Comparison of ENCODE assay signal across 9 mouse cellular contexts in the genomic region with DNA sequence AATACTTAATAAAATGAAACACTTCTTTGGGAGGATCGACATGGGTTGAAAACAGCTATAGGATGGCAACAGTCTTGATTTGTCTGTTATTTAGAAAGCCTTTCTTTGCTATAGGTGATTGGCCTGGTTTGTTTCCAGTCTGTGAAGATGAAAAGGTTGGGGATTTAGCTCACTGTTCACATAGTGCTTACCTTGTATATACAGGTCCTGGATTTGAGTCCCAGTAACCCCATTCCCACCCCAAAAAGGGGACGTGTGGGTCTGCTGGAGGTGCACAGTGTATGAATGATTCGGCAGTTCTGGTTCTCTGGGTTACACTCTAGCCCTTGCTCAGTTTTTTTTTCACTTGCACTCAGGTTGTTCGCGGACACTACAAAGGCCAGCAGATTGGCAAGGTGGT. TPM values are rescaled to one million over a fixed set of nuclear protein-coding genes. Genes with fewer than 3 reads are reported as not detected.
A peak's percentile ranks its signal among the peaks of the same experiment; 100 is the strongest.
DNase-seq lines count a peak whose midpoint lies in the region; ATAC-seq and TF ChIP-seq lines count a peak whose summit lies in the region.
"Had no signal": no experiment of that assay in that cellular context is flagged by ENCODE, and none has a peak within 500 bp of the region (broad histone marks: within the 10 kb centered on the region; RNA-seq: fewer than 3 reads in every experiment).

No protein-coding gene starts in this region.

- WGBS in forebrain, embryonic 13.5 days, result 90% methylated on average over 5 of the region's 5 CpGs
- WGBS in liver, embryonic 12.5 days (ENCODE audit: insufficient replicate concordance), result 58% methylated on average over 5 of the region's 5 CpGs
- 70% methylated on average over 5 of the region's 5 CpGs for WGBS in stomach, postnatal 0 days

- TF ChIP-seq EP300 in stomach, postnatal 0 days (optimal IDR thresholded peaks at IDR 0.05), result no peak

- ATAC-seq in megakaryocyte, adult 5-6 weeks (ENCODE audit: poor library complexity, severe bottlenecking), result no peak
- ATAC-seq in forebrain, embryonic 13.5 days, result no peak
- ATAC-seq in liver, embryonic 12.5 days, result no peak
- no peak for ATAC-seq in stomach, postnatal 0 days (ENCODE audit: low FRiP score, low TSS enrichment)

- peaks cover 3% of the 10 kb centered on the region for H3K27me3 ChIP-seq in megakaryocyte, embryonic 14.5 days (replicated peaks)
- 0 out of 2 replicates have a peak, but pooled peaks cover 4% of the 10 kb centered on the region for H3K27me3 ChIP-seq in forebrain, embryonic 13.5 days
- no peaks in the 10 kb centered on the region for H3K27me3 ChIP-seq in liver, embryonic 12.5 days (replicated peaks)
- H3K27me3 ChIP-seq in stomach, postnatal 0 days (ENCODE audit: control insufficient read depth, insufficient read depth, low read length), result no peaks in the 10 kb centered on the region

- TF ChIP-seq CTCF in stomach, postnatal 0 days (IDR thresholded peaks at IDR 0.05; ENCODE audit: low read depth), result no peak

- peaks cover 33% of the 10 kb centered on the region for H3K4me1 ChIP-seq in megakaryocyte, embryonic 14.5 days
- H3K4me1 ChIP-seq in forebrain, embryonic 13.5 days, result peaks cover 8% of the 10 kb centered on the region
- H3K4me1 ChIP-seq in liver, embryonic 12.5 days, result peaks cover 52% of the 10 kb centered on the region
- no peaks in the 10 kb centered on the region for H3K4me1 ChIP-seq in stomach, postnatal 0 days (replicated peaks; ENCODE audit: control insufficient read depth, insufficient read depth)

- peaks cover 48% of the 10 kb centered on the region for H3K36me3 ChIP-seq in megakaryocyte, embryonic 14.5 days (replicated peaks; ENCODE audit: low read length)
- peaks cover 53% of the 10 kb centered on the region for H3K36me3 ChIP-seq in forebrain, embryonic 13.5 days (ENCODE audit: poor library complexity, severe bottlenecking)
- peaks cover 53% of the 10 kb centered on the region for H3K36me3 ChIP-seq in liver, embryonic 12.5 days
- peaks cover 5% of the 10 kb centered on the region; the same call in 1 of the 2 replicates for H3K36me3 ChIP-seq in stomach, postnatal 0 days (ENCODE audit: control insufficient read depth, insufficient read depth, low read length)

- H3K27ac ChIP-seq in forebrain, embryonic 13.5 days, result no peak overlapping the region
- peak overlapping the region; percentile 90 for H3K27ac ChIP-seq in liver, embryonic 12.5 days
- H3K27ac ChIP-seq in stomach, postnatal 0 days (replicated peaks), result no peak overlapping the region

- peak overlapping the region; percentile 99 for H3K9ac ChIP-seq in forebrain, embryonic 13.5 days
- H3K9ac ChIP-seq in liver, embryonic 12.5 days, result peak overlapping the region; percentile 96
- H3K9ac ChIP-seq in stomach, postnatal 0 days (ENCODE audit: low read length), result peak overlapping the region; percentile 99

- DNase-seq in stomach, postnatal 0 days (ENCODE audit: low spot score), result no peak
- DNase-seq in left cerebral cortex, adult 11 months (ENCODE audit: low spot score), result no peak
- DNase-seq in retina, postnatal 1 day, result no peak
- DNase-seq: adrenal gland, postnatal 10 days; thymus, postnatal 36 days had no signal

- H3K9me3 ChIP-seq in megakaryocyte, embryonic 14.5 days, result no peaks in the 10 kb centered on the region
- no peaks in the 10 kb centered on the region for H3K9me3 ChIP-seq in forebrain, embryonic 13.5 days (replicated peaks)
- H3K9me3 ChIP-seq in liver, embryonic 12.5 days (replicated peaks), result no peaks in the 10 kb centered on the region
- H3K9me3 ChIP-seq in stomach, postnatal 0 days (ENCODE audit: control insufficient read depth, low read length), result no peaks in the 10 kb centered on the region

- peak overlapping the region; percentile 77 for H3K4me2 ChIP-seq in forebrain, embryonic 13.5 days
- H3K4me2 ChIP-seq in liver, embryonic 12.5 days, result peak overlapping the region; percentile 88
- H3K4me2 ChIP-seq in stomach, postnatal 0 days (replicated peaks; ENCODE audit: low read depth), result peak overlapping the region; percentile 64

- peak overlapping the region; percentile 90 for H3K4me3 ChIP-seq in megakaryocyte, embryonic 14.5 days (replicated peaks)
- peak overlapping the region; percentile 94 for H3K4me3 ChIP-seq in forebrain, embryonic 13.5 days
- peak overlapping the region; percentile 96 for H3K4me3 ChIP-seq in liver, embryonic 12.5 days
- H3K4me3 ChIP-seq in stomach, postnatal 0 days (ENCODE audit: low read depth, low read length), result peak overlapping the region; percentile 93

RNA-seq across cellular contexts. Expression of a gene that starts 1.4 kb away (rescaled TPM):
- polyA plus RNA-seq in megakaryocyte, embryonic 14.5 days (2012; ENCODE audit: insufficient read depth, low replicate concordance), result 56.9 and 116 TPM in 2 replicates
- total RNA-seq in megakaryocyte, adult 5-6 weeks (2015), result 2,468 and 2,587 TPM in 2 replicates
- 3,510 and 4,069 TPM in 2 replicates for total RNA-seq in megakaryocyte, adult 5-6 weeks (2017)
- polyA plus RNA-seq in forebrain, embryonic 13.5 days (2015; fragmentation: Nextera tagmentation; extraction: Ambion mirVana), result 787 and 887 TPM in 2 replicates
- 938 and 976 TPM in 2 replicates for polyA plus RNA-seq in liver, embryonic 12.5 days (2016; fragmentation: Nextera tagmentation; extraction: Ambion mirVana)
- 856 and 899 TPM in 2 replicates for polyA plus RNA-seq in stomach, postnatal 0 days (2015; fragmentation: Nextera tagmentation; extraction: Ambion mirVana)

RNA-seq across cellular contexts. Expression of a gene that starts 14.5 kb away (rescaled TPM):
- polyA plus RNA-seq in megakaryocyte, embryonic 14.5 days (2012; ENCODE audit: insufficient read depth, low replicate concordance), result not detected in 2 replicates
- total RNA-seq in megakaryocyte, adult 5-6 weeks (2015), result not detected in 2 replicates
- total RNA-seq in megakaryocyte, adult 5-6 weeks (2017), result not detected in 2 replicates
- 0.08 TPM in 1 of 2 replicates, not detected in the other for polyA plus RNA-seq in forebrain, embryonic 13.5 days (2015; fragmentation: Nextera tagmentation; extraction: Ambion mirVana)
- polyA plus RNA-seq in liver, embryonic 12.5 days (2016; fragmentation: Nextera tagmentation; extraction: Ambion mirVana), result 0.07 and 0.10 TPM in 2 replicates
- polyA plus RNA-seq in stomach, postnatal 0 days (2015; fragmentation: Nextera tagmentation; extraction: Ambion mirVana), result 5.4 and 5.8 TPM in 2 replicates

RNA-seq across cellular contexts. Expression of a gene that starts 24.1 kb away (rescaled TPM):
- not detected in 2 replicates for polyA plus RNA-seq in megakaryocyte, embryonic 14.5 days (2012; ENCODE audit: insufficient read depth, low replicate concordance)
- not detected in 2 replicates for total RNA-seq in megakaryocyte, adult 5-6 weeks (2015)
- total RNA-seq in megakaryocyte, adult 5-6 weeks (2017), result not detected in 2 replicates
- polyA plus RNA-seq in forebrain, embryonic 13.5 days (2015; fragmentation: Nextera tagmentation; extraction: Ambion mirVana), result 0.23 TPM in 1 of 2 replicates, not detected in the other
- not detected in 2 replicates for polyA plus RNA-seq in liver, embryonic 12.5 days (2016; fragmentation: Nextera tagmentation; extraction: Ambion mirVana)
- polyA plus RNA-seq in stomach, postnatal 0 days (2015; fragmentation: Nextera tagmentation; extraction: Ambion mirVana), result 0.22 TPM in 1 of 2 replicates, not detected in the other

RNA-seq across cellular contexts. Expression of a gene that starts 31.2 kb away (rescaled TPM):
- 38.9 and 102 TPM in 2 replicates for polyA plus RNA-seq in megakaryocyte, embryonic 14.5 days (2012; ENCODE audit: insufficient read depth, low replicate concordance)
- 48.9 and 53.9 TPM in 2 replicates for total RNA-seq in megakaryocyte, adult 5-6 weeks (2015)
- total RNA-seq in megakaryocyte, adult 5-6 weeks (2017), result 71.2 and 114 TPM in 2 replicates
- polyA plus RNA-seq in forebrain, embryonic 13.5 days (2015; fragmentation: Nextera tagmentation; extraction: Ambion mirVana), result 67.7 and 70.8 TPM in 2 replicates
- 40.4 and 42.0 TPM in 2 replicates for polyA plus RNA-seq in liver, embryonic 12.5 days (2016; fragmentation: Nextera tagmentation; extraction: Ambion mirVana)
- polyA plus RNA-seq in stomach, postnatal 0 days (2015; fragmentation: Nextera tagmentation; extraction: Ambion mirVana), result 86.4 and 92.6 TPM in 2 replicates

RNA-seq across cellular contexts. Expression of a gene that starts 54.5 kb away (rescaled TPM):
- not detected in 2 replicates for polyA plus RNA-seq in megakaryocyte, embryonic 14.5 days (2012; ENCODE audit: insufficient read depth, low replicate concordance)
- not detected in 2 replicates for total RNA-seq in megakaryocyte, adult 5-6 weeks (2015)
- 0.07 TPM in 1 of 2 replicates, not detected in the other for total RNA-seq in megakaryocyte, adult 5-6 weeks (2017)
- polyA plus RNA-seq in forebrain, embryonic 13.5 days (2015; fragmentation: Nextera tagmentation; extraction: Ambion mirVana), result 5.9 and 6.8 TPM in 2 replicates
- polyA plus RNA-seq in liver, embryonic 12.5 days (2016; fragmentation: Nextera tagmentation; extraction: Ambion mirVana), result 2.9 and 3.0 TPM in 2 replicates
- 2.8 and 3.0 TPM in 2 replicates for polyA plus RNA-seq in stomach, postnatal 0 days (2015; fragmentation: Nextera tagmentation; extraction: Ambion mirVana)
